Mouse (Mus musculus): ENCODE results near the gene Pepd.

The Pepd gene

DNA sequence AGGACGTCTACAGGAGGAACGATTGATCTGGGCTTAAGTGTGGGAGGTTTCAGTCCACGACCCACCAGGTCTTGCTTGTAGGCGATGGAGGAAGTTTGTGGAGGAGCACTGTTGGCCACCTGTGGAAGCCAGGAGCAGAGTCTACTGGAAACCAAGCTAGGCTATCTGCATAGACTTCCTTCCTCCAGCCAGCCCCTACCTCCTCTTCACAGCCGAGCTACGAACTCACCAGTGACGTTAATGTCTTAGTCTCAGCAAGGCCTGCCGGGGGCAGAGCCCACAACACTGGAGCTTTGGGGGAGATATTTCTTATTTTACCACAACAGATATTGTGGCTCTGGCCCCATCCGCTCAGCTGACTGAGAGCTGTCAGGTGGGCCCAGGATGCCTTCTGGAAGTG is 73.0 kb downstream of the Pepd start:
- no peak for DNase-seq

GRCm38 (mm10) chr7:34985646-34986045 is 73.5 kb downstream of the Pepd start:
- no peak for DNase-seq

- no peak for DNase-seq
Measured at GRCm38 (mm10) chr7:34986575-34987150, 74.5 kb downstream of the Pepd start.

DNA sequence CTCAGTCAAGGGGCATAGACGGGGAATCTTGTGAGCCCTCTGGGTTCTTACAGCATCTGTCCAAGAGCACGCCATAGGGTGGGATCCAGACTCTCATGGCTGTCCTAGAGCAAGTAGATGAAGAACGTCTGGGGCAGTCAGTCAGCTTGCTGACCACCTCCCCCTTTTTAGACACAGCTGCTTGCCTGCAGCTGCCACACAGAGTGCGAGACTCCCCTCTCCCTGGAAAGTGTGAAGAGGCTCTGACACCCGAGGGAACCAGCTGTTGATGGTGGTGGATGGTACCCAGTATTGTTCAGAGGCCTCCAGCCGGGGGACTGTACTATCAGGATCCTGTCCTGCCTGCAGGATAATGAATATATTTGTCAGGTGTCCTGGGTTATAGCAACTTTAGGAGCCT is 75.1 kb downstream of the Pepd start:
- DNase-seq: no peak

GRCm38 (mm10) chr7:34988488-34988887 is 76.3 kb downstream of the Pepd start:
- DNase-seq: no peak

- DNase-seq: no peak
Measured at GRCm38 (mm10) chr7:34991731-34992246, 79.6 kb downstream of the Pepd start.

- no peak for DNase-seq
Measured at GRCm38 (mm10) chr7:34992766-34993165, 80.6 kb downstream of the Pepd start.

GRCm38 (mm10) chr7:34995872-34996662 is 83.9 kb downstream of the Pepd start:
- no peak for DNase-seq

DNA sequence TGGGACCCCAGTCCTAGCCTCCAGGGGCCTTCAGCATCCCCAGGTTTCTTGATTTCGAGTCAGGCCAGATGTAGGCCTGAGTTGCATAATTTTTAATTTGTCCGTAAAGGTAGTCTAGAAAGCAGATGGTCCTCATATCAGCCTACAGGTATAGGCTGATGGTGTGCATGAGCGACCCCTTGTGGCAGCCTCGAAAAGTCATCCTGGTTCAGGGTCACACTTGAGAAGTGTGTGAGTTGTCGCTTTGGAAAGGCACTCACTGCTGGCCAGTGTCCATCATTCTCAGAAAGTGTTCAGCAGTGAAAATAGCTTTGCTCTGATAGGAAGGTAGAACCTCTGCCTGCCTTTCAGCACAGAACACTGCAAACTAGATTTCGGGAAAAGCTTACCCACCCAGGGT is 88.7 kb downstream of the Pepd start:
- DNase-seq: no peak

- no peak for DNase-seq
Measured at GRCm38 (mm10) chr7:35003171-35003737, 91.1 kb downstream of the Pepd start.

- DNase-seq: no peak
Measured at GRCm38 (mm10) chr7:35006661-35007060, 94.5 kb downstream of the Pepd start.

DNA sequence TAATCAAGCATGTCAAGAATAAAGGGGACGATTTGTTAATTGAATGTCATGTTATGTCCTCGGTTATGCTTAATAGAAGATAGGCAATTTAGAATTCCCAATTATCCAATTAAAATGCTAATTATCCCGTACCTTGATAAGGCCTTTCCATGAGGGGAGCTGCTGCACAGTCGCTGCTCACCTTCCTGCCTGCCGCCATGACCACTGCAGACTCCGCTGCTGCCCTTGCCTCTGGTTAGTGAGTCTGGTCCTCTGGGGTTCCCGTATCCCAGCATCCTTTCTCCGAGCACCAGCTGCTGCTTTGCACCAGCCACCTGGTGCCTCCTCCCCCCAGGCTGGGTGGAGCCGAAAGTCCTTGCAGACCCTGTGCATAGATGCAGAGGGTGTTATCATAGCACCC is 101.0 kb downstream of the Pepd start:
- no peak for DNase-seq

- DNase-seq: no peak
Measured at GRCm38 (mm10) chr7:35015252-35015651, 103.1 kb downstream of the Pepd start.

DNA sequence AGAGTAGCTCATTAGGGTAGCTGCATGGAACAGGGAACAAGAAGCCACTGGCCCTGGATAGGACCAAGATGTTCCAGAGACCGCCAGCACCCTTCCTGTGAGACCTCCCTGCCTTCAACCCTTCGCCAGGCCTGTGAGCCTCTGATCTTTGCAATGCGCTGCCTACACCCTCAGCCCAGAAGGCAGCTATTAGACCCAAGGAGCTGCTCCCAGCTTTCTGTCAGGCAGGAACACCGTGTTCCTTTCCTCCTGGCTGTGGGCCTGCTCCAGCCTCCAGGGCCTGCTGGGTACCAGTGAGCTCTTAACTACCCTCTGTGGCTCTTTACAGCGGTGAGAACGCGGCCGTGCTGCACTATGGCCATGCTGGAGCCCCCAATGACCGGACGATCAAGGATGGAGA is 109.2 kb downstream of the Pepd start:
- no peak for DNase-seq

GRCm38 (mm10) chr7:35023251-35023650 is 111.1 kb downstream of the Pepd start:
- no peak for DNase-seq

DNA sequence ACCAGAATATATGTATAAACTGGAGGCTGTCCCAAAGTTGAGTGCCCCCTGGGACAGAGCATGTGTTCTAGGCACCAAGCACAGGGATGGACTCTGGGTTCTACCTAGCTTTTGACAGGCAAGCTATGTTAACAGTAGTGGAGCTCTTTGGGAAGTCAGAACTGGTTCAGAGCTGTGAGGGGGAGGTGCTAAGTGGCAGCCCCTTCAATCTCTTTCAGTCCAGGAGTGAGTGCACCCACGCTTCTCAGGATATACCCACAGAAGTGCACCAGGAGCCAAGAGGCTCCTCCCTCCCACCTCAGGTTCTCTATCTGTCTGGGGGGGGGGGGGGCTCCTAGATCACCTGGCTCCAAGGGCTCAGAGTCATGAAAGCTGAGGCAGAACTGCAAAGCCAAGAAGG is 112.2 kb downstream of the Pepd start:
- DNase-seq: no peak

DNA sequence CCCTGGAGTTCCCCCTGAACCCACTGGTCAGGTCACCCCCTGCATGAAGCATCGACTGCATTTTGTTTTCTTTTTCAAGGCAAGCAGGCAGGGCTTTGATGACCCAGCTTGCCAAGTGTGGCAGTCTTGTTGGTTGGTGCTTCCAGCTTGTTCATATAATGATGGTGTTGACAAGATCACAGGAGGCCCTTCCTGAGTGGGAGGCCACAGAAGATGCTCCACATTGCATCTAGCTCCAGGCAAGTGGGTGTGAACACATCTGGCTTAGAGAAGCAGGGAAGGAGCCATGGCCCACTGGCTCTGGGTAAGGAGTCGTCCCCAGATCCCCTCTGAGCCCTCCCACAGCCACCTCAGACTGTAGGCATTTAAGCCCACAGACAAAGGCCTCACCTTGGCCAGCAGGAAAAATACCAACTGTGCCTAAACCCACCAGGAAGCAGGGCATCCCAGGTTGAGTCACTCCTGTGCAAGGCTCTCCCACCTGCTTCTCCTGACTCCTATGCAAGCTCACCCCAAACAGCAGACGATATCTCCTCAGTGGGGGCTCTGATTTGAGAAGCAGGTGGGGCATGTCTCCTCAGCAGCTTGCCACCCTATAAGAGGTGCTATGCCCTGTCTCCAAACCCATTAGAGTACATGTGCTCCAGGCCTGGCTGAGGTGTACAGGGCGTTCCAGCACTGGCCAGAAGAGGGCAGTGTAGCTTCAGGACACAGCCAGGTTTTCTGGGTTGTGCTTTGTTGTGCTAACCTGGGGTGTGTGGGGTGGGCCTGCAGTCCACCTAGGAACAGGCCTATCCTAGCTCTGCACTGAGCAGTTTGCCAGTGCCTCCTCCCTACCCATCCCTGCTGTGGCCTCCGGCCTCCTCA is 113.5 kb downstream of the Pepd start:
- DNase-seq: peak; percentile 54

GRCm38 (mm10) chr7:35026276-35026630 is 114.1 kb downstream of the Pepd start:
- DNase-seq: no peak

- DNase-seq: no peak
Measured at GRCm38 (mm10) chr7:35026838-35027291, 114.7 kb downstream of the Pepd start.

- DNase-seq: no peak
Measured at GRCm38 (mm10) chr7:35027801-35028420, 115.7 kb downstream of the Pepd start.

GRCm38 (mm10) chr7:35028559-35028958 is 116.4 kb downstream of the Pepd start:
- no peak for DNase-seq

DNA sequence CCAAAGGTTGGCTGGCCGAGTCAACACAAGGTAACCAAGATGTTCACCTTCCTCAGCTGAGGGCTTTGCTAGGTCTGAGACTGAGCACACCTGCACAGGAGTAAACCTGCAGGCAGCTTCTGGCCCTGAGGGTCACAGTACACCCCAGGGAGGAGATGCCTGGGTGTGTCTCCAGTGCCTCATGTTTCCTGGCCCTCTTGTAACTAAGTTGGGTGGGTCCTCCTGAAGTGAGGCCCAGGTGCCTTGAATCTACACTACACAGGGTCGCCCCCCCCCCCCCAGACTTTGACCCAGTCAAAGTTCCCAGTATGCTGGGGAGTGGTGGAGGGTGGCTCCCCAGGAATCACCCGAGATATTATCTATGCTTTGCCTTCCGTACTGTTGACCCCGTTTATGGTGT is 117.0 kb downstream of the Pepd start:
- no peak for DNase-seq

GRCm38 (mm10) chr7:35029648-35030047 is 117.5 kb downstream of the Pepd start:
- no peak for DNase-seq
